Mouse (Mus musculus): ENCODE data around the gene BC037034. TPM values are rescaled to one million over a fixed set of nuclear protein-coding genes. Genes with fewer than 3 reads are reported as not detected.

Gene BC037034
- total and polyA plus RNA-seq, 2 experiments from 2014 or later: 1.1 to 13.4 TPM

DNA sequence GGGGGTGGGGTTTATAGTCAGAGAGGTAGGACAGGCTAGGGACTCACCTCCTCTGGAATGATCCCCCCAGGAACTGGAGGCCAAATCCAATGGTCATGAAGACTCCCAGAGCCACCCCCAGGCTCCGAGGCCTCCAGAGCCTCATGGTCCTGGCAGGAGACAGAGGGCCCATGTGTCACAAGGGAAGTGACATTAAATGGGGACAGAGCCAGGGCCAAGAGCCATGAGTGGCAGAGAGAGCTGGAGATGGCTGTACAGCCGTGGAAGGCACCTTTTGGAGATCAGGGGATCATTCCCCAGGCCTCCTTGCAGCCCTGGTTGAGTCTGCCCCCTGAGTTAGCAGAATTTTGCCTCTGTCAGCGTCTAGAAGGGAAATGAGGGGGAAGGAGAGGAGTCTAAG is 7.4 kb upstream of the BC037034 start:
- ATAC-seq (ENCODE audit: insufficient read depth, low read depth) (no peak), DNase-seq (ENCODE audit: low spot score) (no peak)
- Histone ChIP-seq H3K4me2 (ENCODE audit: low read depth, low read length) (no peak overlapping the region), H3K27ac (ENCODE audit: low read depth) (no peak overlapping the region), H3K27me3 (ENCODE audit: control insufficient read depth, insufficient read depth, low read length) (peaks cover 13% of the 10 kb centered on the region), H3K4me1 (ENCODE audit: control insufficient read depth, insufficient read depth) (no peaks in the 10 kb centered on the region), H3K9ac (replicated peaks; ENCODE audit: low read depth, low read length) (no peak overlapping the region), H3K36me3 (replicated peaks; ENCODE audit: control insufficient read depth, insufficient read depth, low read length) (no peaks in the 10 kb centered on the region), H3K9me3 (replicated peaks; ENCODE audit: control insufficient read depth, low read length) (no peaks in the 10 kb centered on the region), H3K4me3 (ENCODE audit: low read depth, low read length) (no peak overlapping the region)
- WGBS: 55% methylated on average over 3 of the region's 3 CpGs
- TF ChIP-seq CTCF (IDR thresholded peaks at IDR 0.05; ENCODE audit: low read depth) (no peak), EP300 (IDR thresholded peaks at IDR 0.05; ENCODE audit: low read depth) (no peak)

DNA sequence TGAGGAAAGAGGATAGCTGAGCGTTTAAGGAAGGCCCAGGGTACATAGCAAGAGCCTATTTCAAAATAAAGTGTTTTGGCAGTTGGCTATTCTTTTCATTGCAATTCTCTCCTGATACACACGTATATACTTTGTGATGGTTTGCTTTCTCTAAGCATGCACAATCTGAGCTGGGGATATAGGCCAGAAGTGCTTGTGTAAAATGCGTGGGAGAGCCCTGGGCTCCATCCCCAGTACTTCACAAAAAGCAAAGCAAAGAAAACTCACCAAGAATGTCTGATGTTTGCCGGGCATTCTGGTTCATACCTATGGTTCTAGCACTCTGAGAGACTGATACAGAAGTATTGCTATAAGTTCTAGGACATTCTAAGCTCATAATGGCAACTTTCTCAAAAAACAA is 5.1 kb upstream of the BC037034 start:
- ATAC-seq (ENCODE audit: insufficient read depth, low read depth): no peak
- no peaks in the 10 kb centered on the region for H3K4me1 ChIP-seq (ENCODE audit: control insufficient read depth, insufficient read depth)
- H3K9ac ChIP-seq (replicated peaks; ENCODE audit: low read depth, low read length): no peak overlapping the region
- H3K9me3 ChIP-seq (replicated peaks; ENCODE audit: control insufficient read depth, low read length): no peaks in the 10 kb centered on the region
- 66% methylated on average over 4 of the region's 4 CpGs for WGBS
- TF ChIP-seq CTCF (IDR thresholded peaks at IDR 0.05; ENCODE audit: low read depth) (no peak), EP300 (IDR thresholded peaks at IDR 0.05; ENCODE audit: low read depth) (no peak)
- H3K36me3 ChIP-seq (replicated peaks; ENCODE audit: control insufficient read depth, insufficient read depth, low read length): no peaks in the 10 kb centered on the region
- DNase-seq (ENCODE audit: low spot score): no peak
- H3K4me3 ChIP-seq (ENCODE audit: low read depth, low read length): no peak overlapping the region
- H3K4me2 ChIP-seq (ENCODE audit: low read depth, low read length): no peak overlapping the region
- peaks cover 13% of the 10 kb centered on the region for H3K27me3 ChIP-seq (ENCODE audit: control insufficient read depth, insufficient read depth, low read length)
- no peak overlapping the region for H3K27ac ChIP-seq (ENCODE audit: low read depth)

DNA sequence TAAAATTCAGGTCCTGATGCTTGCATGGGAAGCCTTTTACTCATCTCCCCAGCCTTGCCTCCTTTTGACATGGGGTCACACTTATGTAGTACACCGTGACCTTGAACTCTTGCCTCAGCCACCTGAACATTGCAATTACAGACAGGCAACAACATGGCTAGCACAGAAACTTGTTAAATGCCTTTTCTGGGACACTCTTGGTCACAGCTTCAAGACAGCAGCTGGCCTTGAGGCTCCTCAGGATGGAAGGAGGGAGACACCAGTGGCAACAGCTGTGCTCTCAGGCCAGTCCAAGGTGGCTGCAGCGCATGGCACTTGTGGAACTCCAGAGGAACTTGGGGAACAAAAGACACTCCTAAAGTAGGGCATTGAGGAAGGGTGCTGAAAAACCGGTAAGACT is 3.3 kb upstream of the BC037034 start:
- 0 out of 2 replicates have a peak, but pooled peaks cover 2% of the 10 kb centered on the region for H3K36me3 ChIP-seq (replicated peaks; ENCODE audit: control insufficient read depth, insufficient read depth, low read length)
- ATAC-seq (ENCODE audit: insufficient read depth, low read depth): no peak
- no peak for DNase-seq (ENCODE audit: low spot score)
- H3K27me3 ChIP-seq (ENCODE audit: control insufficient read depth, insufficient read depth, low read length): peaks cover 12% of the 10 kb centered on the region
- no peaks in the 10 kb centered on the region for H3K9me3 ChIP-seq (replicated peaks; ENCODE audit: control insufficient read depth, low read length)
- WGBS: 77% methylated on average over 3 of the region's 3 CpGs
- H3K4me3 ChIP-seq (ENCODE audit: low read depth, low read length): no peak overlapping the region
- no peak overlapping the region for H3K9ac ChIP-seq (replicated peaks; ENCODE audit: low read depth, low read length)
- H3K4me2 ChIP-seq (ENCODE audit: low read depth, low read length): no peak overlapping the region
- no peak overlapping the region for H3K27ac ChIP-seq (ENCODE audit: low read depth)
- H3K4me1 ChIP-seq (ENCODE audit: control insufficient read depth, insufficient read depth): peaks cover 8% of the 10 kb centered on the region; the same call in 1 of the 2 replicates
- TF ChIP-seq CTCF (IDR thresholded peaks at IDR 0.05; ENCODE audit: low read depth): no peak
- no peak for TF ChIP-seq EP300 (IDR thresholded peaks at IDR 0.05; ENCODE audit: low read depth)

DNA sequence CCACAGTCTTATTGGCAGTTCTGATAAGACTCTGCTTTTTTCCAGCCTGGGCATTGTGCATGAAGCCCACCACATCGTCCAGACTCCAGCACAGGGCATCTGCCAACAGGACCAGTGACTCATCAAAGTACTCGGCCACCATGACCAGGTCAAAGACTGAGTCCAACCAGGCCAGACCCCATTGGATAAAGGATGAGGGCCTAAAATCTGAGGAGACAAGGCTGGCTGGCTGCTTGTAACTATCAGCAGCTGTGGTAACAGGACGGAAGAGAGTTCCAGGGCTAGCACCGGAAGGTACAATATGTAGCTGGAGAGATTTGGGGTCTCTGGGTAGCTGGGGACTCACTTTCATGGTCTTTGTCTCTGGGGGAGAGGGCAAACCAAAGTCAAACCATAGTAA is 1.9 kb upstream of the BC037034 start:
- H3K4me3 ChIP-seq (ENCODE audit: low read depth, low read length): no peak overlapping the region
- 86% methylated on average over 4 of the region's 4 CpGs for WGBS
- no peak overlapping the region for H3K4me2 ChIP-seq (ENCODE audit: low read depth, low read length)
- no peak for DNase-seq (ENCODE audit: low spot score)
- H3K27me3 ChIP-seq (ENCODE audit: control insufficient read depth, insufficient read depth, low read length): no peaks in the 10 kb centered on the region; the same call in 1 of the 2 replicates
- peaks cover 14% of the 10 kb centered on the region for H3K36me3 ChIP-seq (replicated peaks; ENCODE audit: control insufficient read depth, insufficient read depth, low read length)
- H3K4me1 ChIP-seq (ENCODE audit: control insufficient read depth, insufficient read depth): peaks cover 8% of the 10 kb centered on the region; the same call in 1 of the 2 replicates
- H3K27ac ChIP-seq (ENCODE audit: low read depth): no peak overlapping the region
- TF ChIP-seq EP300 (IDR thresholded peaks at IDR 0.05; ENCODE audit: low read depth) (no peak), CTCF (IDR thresholded peaks at IDR 0.05; ENCODE audit: low read depth) (no peak)
- H3K9me3 ChIP-seq (replicated peaks; ENCODE audit: control insufficient read depth, low read length): no peaks in the 10 kb centered on the region
- H3K9ac ChIP-seq (replicated peaks; ENCODE audit: low read depth, low read length): no peak overlapping the region
- no peak for ATAC-seq (ENCODE audit: insufficient read depth, low read depth)

DNA sequence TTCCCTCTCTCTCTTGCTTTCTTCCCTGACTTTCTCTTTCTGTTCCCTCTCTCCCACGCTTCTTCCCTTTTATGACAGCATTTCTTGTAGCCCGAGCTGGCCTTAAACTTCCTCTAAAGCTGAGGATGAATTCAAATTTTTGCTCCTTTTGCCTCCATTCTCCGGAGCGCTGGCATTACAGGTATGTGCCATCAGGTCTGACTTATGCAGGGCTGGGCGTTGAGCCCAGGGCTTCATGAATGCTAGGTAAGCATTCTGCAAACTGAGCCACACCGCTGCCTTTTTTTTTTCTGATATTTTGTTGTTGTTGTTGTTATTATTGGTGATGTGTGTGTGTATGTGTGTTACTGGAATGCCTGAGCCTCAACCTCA is 360 bp upstream of the BC037034 start:
- Histone ChIP-seq H3K9me3 (replicated peaks; ENCODE audit: control insufficient read depth, low read length) (no peaks in the 10 kb centered on the region), H3K27ac (ENCODE audit: low read depth) (0 out of 2 replicates have a peak overlapping the region, but pooled peaks have one; percentile 53), H3K4me3 (ENCODE audit: low read depth, low read length) (peak overlapping the region; percentile 85), H3K4me2 (ENCODE audit: low read depth, low read length) (peak overlapping the region; percentile 98), H3K4me1 (ENCODE audit: control insufficient read depth, insufficient read depth) (peaks cover 8% of the 10 kb centered on the region; the same call in 1 of the 2 replicates), H3K9ac (replicated peaks; ENCODE audit: low read depth, low read length) (peak overlapping the region; percentile 79), H3K36me3 (replicated peaks; ENCODE audit: control insufficient read depth, insufficient read depth, low read length) (peaks cover 29% of the 10 kb centered on the region), H3K27me3 (ENCODE audit: control insufficient read depth, insufficient read depth, low read length) (no peaks in the 10 kb centered on the region)
- no peak for TF ChIP-seq CTCF (IDR thresholded peaks at IDR 0.05; ENCODE audit: low read depth)
- no peak for TF ChIP-seq EP300 (IDR thresholded peaks at IDR 0.05; ENCODE audit: low read depth)
- ATAC-seq (ENCODE audit: insufficient read depth, low read depth) (no peak), DNase-seq (ENCODE audit: low spot score) (no peak)
- 12% methylated on average over 6 of the region's 6 CpGs for WGBS

DNA sequence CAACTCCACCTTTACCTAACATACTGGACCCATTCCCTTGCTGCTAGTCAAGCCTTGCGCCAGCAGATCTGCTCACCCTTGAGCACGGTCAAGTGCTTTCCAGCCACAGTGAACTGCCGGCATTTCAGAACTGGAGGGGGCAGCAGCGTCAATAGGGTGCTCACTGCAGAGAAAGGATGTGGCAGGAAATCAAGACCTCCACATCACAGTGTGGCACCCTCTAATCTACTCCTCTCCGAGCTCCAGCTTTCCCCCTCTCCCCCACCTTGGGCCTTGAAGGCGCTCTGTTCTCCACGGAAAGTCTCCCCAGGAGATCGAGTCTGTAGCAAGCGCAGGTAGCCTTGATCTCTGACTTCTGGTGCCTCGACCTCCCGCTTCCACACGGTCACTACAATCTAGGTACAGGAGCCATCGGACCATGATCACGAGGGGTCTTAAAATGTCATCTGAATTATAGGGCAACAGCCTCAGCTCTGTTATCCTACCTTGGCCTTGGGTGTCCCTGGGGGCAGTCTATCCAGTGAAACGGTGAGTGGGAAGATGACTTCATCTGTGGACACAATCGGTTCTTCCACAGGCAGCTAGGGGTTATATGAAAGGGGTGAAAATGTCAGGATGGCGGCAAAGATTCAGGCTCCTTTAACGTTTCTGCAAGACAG is 1.1 kb downstream of the BC037034 start:
- no peak overlapping the region for H3K27ac ChIP-seq (ENCODE audit: low read depth)
- TF ChIP-seq EP300 (IDR thresholded peaks at IDR 0.05; ENCODE audit: low read depth): no peak
- TF ChIP-seq CTCF (IDR thresholded peaks at IDR 0.05; ENCODE audit: low read depth): no peak
- H3K9ac ChIP-seq (replicated peaks; ENCODE audit: low read depth, low read length): peak overlapping the region; percentile 79
- no peaks in the 10 kb centered on the region for H3K27me3 ChIP-seq (ENCODE audit: control insufficient read depth, insufficient read depth, low read length)
- ATAC-seq (ENCODE audit: insufficient read depth, low read depth) (no peak), DNase-seq (ENCODE audit: low spot score) (no peak)
- peak overlapping the region; percentile 85 for H3K4me3 ChIP-seq (ENCODE audit: low read depth, low read length)
- H3K9me3 ChIP-seq (replicated peaks; ENCODE audit: control insufficient read depth, low read length): no peaks in the 10 kb centered on the region
- WGBS: 53% methylated on average over 18 of the region's 18 CpGs
- H3K4me1 ChIP-seq (ENCODE audit: control insufficient read depth, insufficient read depth): peaks cover 8% of the 10 kb centered on the region; the same call in 1 of the 2 replicates
- H3K4me2 ChIP-seq (ENCODE audit: low read depth, low read length): peak overlapping the region; percentile 98
- peaks cover 31% of the 10 kb centered on the region for H3K36me3 ChIP-seq (replicated peaks; ENCODE audit: control insufficient read depth, insufficient read depth, low read length)
